Mouse (Mus musculus): ENCODE data around the gene Hnrnpm. TPM values are rescaled to one million over a fixed set of nuclear protein-coding genes. Genes with fewer than 3 reads are reported as not detected.

Hnrnpm gene
- polyA plus RNA-seq, 1 experiment from 2014 or later = 161 TPM

- no peaks in the 10 kb centered on the region for H3K9me3 ChIP-seq (ENCODE audit: control insufficient read depth, low read length)
- WGBS = 65% methylated on average over 6 of the region's 6 CpGs
- no peak overlapping the region for H3K9ac ChIP-seq (ENCODE audit: low read depth, low read length)
- no peak overlapping the region for H3K4me3 ChIP-seq (ENCODE audit: low read length)
- no peak overlapping the region for H3K4me2 ChIP-seq (ENCODE audit: low read length)
- no peaks in the 10 kb centered on the region for H3K4me1 ChIP-seq (ENCODE audit: control insufficient read depth, insufficient read depth, low read depth, low read length)
- H3K27me3 ChIP-seq (replicated peaks; ENCODE audit: control insufficient read depth, insufficient read depth, low read length) = no peaks in the 10 kb centered on the region
- peaks cover 7% of the 10 kb centered on the region for H3K36me3 ChIP-seq (ENCODE audit: control insufficient read depth, insufficient read depth, low read length)
- no peak overlapping the region for H3K27ac ChIP-seq (ENCODE audit: low read depth, low read length)
- ATAC-seq = no peak
Measured at GRCm38 (mm10) chr17:33639743-33640142, 46.9 kb downstream of the Hnrnpm start.

GRCm38 (mm10) chr17:33637516-33638276 is 49.0 kb downstream of the Hnrnpm start, which contains the start of gene Pram1:
Pram1 (plus strand) TSS chr17:33638056.
- H3K9me3 ChIP-seq (ENCODE audit: control insufficient read depth, low read length) = no peaks in the 10 kb centered on the region
- ATAC-seq = no peak

GRCm38 (mm10) chr17:33637038-33637437 is 49.6 kb downstream of the Hnrnpm start:
- no peak overlapping the region for H3K4me3 ChIP-seq (ENCODE audit: low read length)
- WGBS = 88% methylated on average over 2 of the region's 2 CpGs
- no peak for ATAC-seq
- H3K36me3 ChIP-seq (ENCODE audit: control insufficient read depth, insufficient read depth, low read length) = peaks cover 5% of the 10 kb centered on the region
- no peak overlapping the region for H3K27ac ChIP-seq (ENCODE audit: low read depth, low read length)
- no peaks in the 10 kb centered on the region; the same call in 1 of the 2 replicates for H3K4me1 ChIP-seq (ENCODE audit: control insufficient read depth, insufficient read depth, low read depth, low read length)
- H3K9ac ChIP-seq (ENCODE audit: low read depth, low read length) = no peak overlapping the region
- H3K4me2 ChIP-seq (ENCODE audit: low read length) = no peak overlapping the region
- H3K27me3 ChIP-seq (replicated peaks; ENCODE audit: control insufficient read depth, insufficient read depth, low read length) = no peaks in the 10 kb centered on the region
- no peaks in the 10 kb centered on the region for H3K9me3 ChIP-seq (ENCODE audit: control insufficient read depth, low read length)

More at GRCm38 (mm10) chr17:33637516-33638276, 49.0 kb downstream of the Hnrnpm start, which contains the start of gene Pram1:
- 91% methylated on average over 4 of the region's 4 CpGs for WGBS
- Histone ChIP-seq H3K36me3 (ENCODE audit: control insufficient read depth, insufficient read depth, low read length) (peaks cover 3% of the 10 kb centered on the region), H3K27ac (ENCODE audit: low read depth, low read length) (no peak within 1 kb of the TSS), H3K27me3 (replicated peaks; ENCODE audit: control insufficient read depth, insufficient read depth, low read length) (no peaks in the 10 kb centered on the region), H3K9ac (ENCODE audit: low read depth, low read length) (no peak within 1 kb of the TSS), H3K4me1 (ENCODE audit: control insufficient read depth, insufficient read depth, low read depth, low read length) (no peaks in the 10 kb centered on the region), H3K4me2 (ENCODE audit: low read length) (no peak within 1 kb of the TSS), H3K4me3 (ENCODE audit: low read length) (no peak within 1 kb of the TSS)

GRCm38 (mm10) chr17:33631796-33632195 is 54.9 kb downstream of the Hnrnpm start:
- no peak for ATAC-seq
- no peaks in the 10 kb centered on the region for H3K9me3 ChIP-seq (ENCODE audit: control insufficient read depth, low read length)
- peaks cover 3% of the 10 kb centered on the region for H3K36me3 ChIP-seq (ENCODE audit: control insufficient read depth, insufficient read depth, low read length)
- WGBS = 76% methylated on average over 5 of the region's 5 CpGs
- H3K27ac ChIP-seq (ENCODE audit: low read depth, low read length) = peak overlapping the region; percentile 3; the same call in 1 of the 2 replicates
- H3K9ac ChIP-seq (ENCODE audit: low read depth, low read length) = no peak overlapping the region
- H3K4me2 ChIP-seq (ENCODE audit: low read length) = no peak overlapping the region
- no peak overlapping the region for H3K4me3 ChIP-seq (ENCODE audit: low read length)
- H3K27me3 ChIP-seq (replicated peaks; ENCODE audit: control insufficient read depth, insufficient read depth, low read length) = no peaks in the 10 kb centered on the region
- peaks cover 27% of the 10 kb centered on the region for H3K4me1 ChIP-seq (ENCODE audit: control insufficient read depth, insufficient read depth, low read depth, low read length)

GRCm38 (mm10) chr17:33631236-33631635 is 55.4 kb downstream of the Hnrnpm start:
- H3K27me3 ChIP-seq (replicated peaks; ENCODE audit: control insufficient read depth, insufficient read depth, low read length) = no peaks in the 10 kb centered on the region
- ATAC-seq = no peak
- peaks cover 27% of the 10 kb centered on the region for H3K4me1 ChIP-seq (ENCODE audit: control insufficient read depth, insufficient read depth, low read depth, low read length)
- H3K9me3 ChIP-seq (ENCODE audit: control insufficient read depth, low read length) = no peaks in the 10 kb centered on the region
- H3K9ac ChIP-seq (ENCODE audit: low read depth, low read length) = 0 out of 2 replicates have a peak overlapping the region, but pooled peaks have one; percentile 11
- H3K36me3 ChIP-seq (ENCODE audit: control insufficient read depth, insufficient read depth, low read length) = peaks cover 3% of the 10 kb centered on the region
- H3K27ac ChIP-seq (ENCODE audit: low read depth, low read length) = peak overlapping the region; percentile 3; the same call in 1 of the 2 replicates
- WGBS = 97% methylated on average over 9 of the region's 9 CpGs
- no peak overlapping the region for H3K4me2 ChIP-seq (ENCODE audit: low read length)
- H3K4me3 ChIP-seq (ENCODE audit: low read length) = no peak overlapping the region

GRCm38 (mm10) chr17:33630171-33630895 is 56.3 kb downstream of the Hnrnpm start:
- 79% methylated on average over 13 of the region's 13 CpGs for WGBS
- no peak for ATAC-seq
- Histone ChIP-seq H3K4me1 (ENCODE audit: control insufficient read depth, insufficient read depth, low read depth, low read length) (peaks cover 27% of the 10 kb centered on the region), H3K36me3 (ENCODE audit: control insufficient read depth, insufficient read depth, low read length) (peaks cover 3% of the 10 kb centered on the region), H3K27ac (ENCODE audit: low read depth, low read length) (no peak overlapping the region), H3K9ac (ENCODE audit: low read depth, low read length) (no peak overlapping the region), H3K9me3 (ENCODE audit: control insufficient read depth, low read length) (no peaks in the 10 kb centered on the region), H3K27me3 (replicated peaks; ENCODE audit: control insufficient read depth, insufficient read depth, low read length) (no peaks in the 10 kb centered on the region), H3K4me2 (ENCODE audit: low read length) (peak overlapping the region; percentile 83), H3K4me3 (ENCODE audit: low read length) (no peak overlapping the region; the same call in 1 of the 2 replicates)

GRCm38 (mm10) chr17:33629487-33630125 is 57.1 kb downstream of the Hnrnpm start:
- 73% methylated on average over 12 of the region's 12 CpGs for whole genome bisulfite sequencing

GRCm38 (mm10) chr17:33628621-33629486 is 57.8 kb downstream of the Hnrnpm start, which contains the start of gene Zfp414:
Zfp414 (plus strand) TSS chr17:33629090.
- H3K9ac ChIP-seq (ENCODE audit: low read depth, low read length) = peak within 1 kb of the TSS; percentile 87
- H3K27me3 ChIP-seq (replicated peaks; ENCODE audit: control insufficient read depth, insufficient read depth, low read length) = no peaks in the 10 kb centered on the region
- H3K4me1 ChIP-seq (ENCODE audit: control insufficient read depth, insufficient read depth, low read depth, low read length) = peaks cover 27% of the 10 kb centered on the region
- WGBS = 5% methylated on average over 30 of the region's 35 CpGs
- peak within 1 kb of the TSS; percentile 61 for H3K4me3 ChIP-seq (ENCODE audit: low read length)
- H3K4me2 ChIP-seq (ENCODE audit: low read length) = peak within 1 kb of the TSS; percentile 83
- H3K27ac ChIP-seq (ENCODE audit: low read depth, low read length) = peak within 1 kb of the TSS; percentile 97
- no peaks in the 10 kb centered on the region for H3K9me3 ChIP-seq (ENCODE audit: control insufficient read depth, low read length)
- peak; percentile 97 for ATAC-seq
- H3K36me3 ChIP-seq (ENCODE audit: control insufficient read depth, insufficient read depth, low read length) = peaks cover 3% of the 10 kb centered on the region

More at GRCm38 (mm10) chr17:33629487-33630125, 57.1 kb downstream of the Hnrnpm start:
- H3K9ac ChIP-seq (ENCODE audit: low read depth, low read length) = peak overlapping the region; percentile 87
- no peaks in the 10 kb centered on the region for H3K27me3 ChIP-seq (replicated peaks; ENCODE audit: control insufficient read depth, insufficient read depth, low read length)
- no peaks in the 10 kb centered on the region for H3K9me3 ChIP-seq (ENCODE audit: control insufficient read depth, low read length)
- ATAC-seq = peak; percentile 7
- H3K4me3 ChIP-seq (ENCODE audit: low read length) = peak overlapping the region; percentile 61
- peaks cover 3% of the 10 kb centered on the region for H3K36me3 ChIP-seq (ENCODE audit: control insufficient read depth, insufficient read depth, low read length)
- peak overlapping the region; percentile 97 for H3K27ac ChIP-seq (ENCODE audit: low read depth, low read length)
- H3K4me1 ChIP-seq (ENCODE audit: control insufficient read depth, insufficient read depth, low read depth, low read length) = peaks cover 27% of the 10 kb centered on the region
- peak overlapping the region; percentile 83 for H3K4me2 ChIP-seq (ENCODE audit: low read length)

Measured in hindbrain, embryonic 16.5 days (tissue).